Comparison of ENCODE assay signal across 8 mouse cellular contexts in genomic region chr13:71962661-71963355, GRCm38 (mm10). TPM values are rescaled to one million over a fixed set of nuclear protein-coding genes. Genes with fewer than 3 reads are reported as not detected.
DNase-seq lines count a peak whose midpoint lies in the region; ATAC-seq and TF ChIP-seq lines count a peak whose summit lies in the region.
"Had no signal": no experiment of that assay in that cellular context is flagged by ENCODE, and none has a peak within 500 bp of the region (broad histone marks: within the 10 kb centered on the region; RNA-seq: fewer than 3 reads in every experiment).

No protein-coding gene starts in this region.

- peak overlapping the region; percentile 47 to 62; a peak in 3 of 4 replicates for H3K4me3 ChIP-seq in ES-E14 (ENCODE audit: insufficient read depth in 1 of 2, low read depth in 1 of 2, low read length in 2 of 2, poor library complexity in 1 of 2, severe bottlenecking in 1 of 2)
- peak overlapping the region; percentile 57 for H3K4me3 ChIP-seq in heart, embryonic 12.5 days
- peak overlapping the region; percentile 45 for H3K4me3 ChIP-seq in liver, embryonic 11.5 days (ENCODE audit: low read depth, low read length)
- peak overlapping the region; percentile 50 for H3K4me3 ChIP-seq in stomach, postnatal 0 days (ENCODE audit: low read depth, low read length)

- H3K9ac ChIP-seq in ES-E14 (ENCODE audit: insufficient read depth, low read depth, low read length, poor library complexity, severe bottlenecking) = peak overlapping the region; percentile 58; the same call in 1 of the 2 replicates
- peak overlapping the region; percentile 70 for H3K9ac ChIP-seq in heart, embryonic 12.5 days
- H3K9ac ChIP-seq in liver, embryonic 11.5 days (ENCODE audit: low read depth, low read length) = no peak overlapping the region
- peak overlapping the region; percentile 54 for H3K9ac ChIP-seq in stomach, postnatal 0 days (ENCODE audit: low read length)

- no peak for TF ChIP-seq EP300 in stomach, postnatal 0 days (optimal IDR thresholded peaks at IDR 0.05)

- no peak for TF ChIP-seq CTCF in stomach, postnatal 0 days (IDR thresholded peaks at IDR 0.05; ENCODE audit: low read depth)

- in situ Hi-C loops in ES-E14 (cut with MboI; ENCODE audit: low sequenced_read_pairs in 2 of 2, unreplicated experiment in 2 of 2) = loop anchor here (5.0 to 25.0 kb wide), 3 partner anchors 664 to 1302 kb away; partner anchors contain the start of genes Irx4 (in 2 of the 2) and Irx2 (in 1 of the 2)

- WGBS in heart, embryonic 12.5 days = under 1% methylated on average over 55 of the region's 55 CpGs
- 1% methylated on average over 55 of the region's 55 CpGs for WGBS in liver, embryonic 11.5 days
- WGBS in stomach, postnatal 0 days = under 1% methylated on average over 50 of the region's 55 CpGs

- no peaks in the 10 kb centered on the region for H3K36me3 ChIP-seq in ES-E14 (ENCODE audit: control insufficient read depth, insufficient read depth, low read length, poor library complexity, severe bottlenecking)
- H3K36me3 ChIP-seq in heart, embryonic 12.5 days = no peaks in the 10 kb centered on the region
- H3K36me3 ChIP-seq in liver, embryonic 11.5 days (ENCODE audit: control insufficient read depth, insufficient read depth, low read length) = no peaks in the 10 kb centered on the region
- no peaks in the 10 kb centered on the region for H3K36me3 ChIP-seq in stomach, postnatal 0 days (ENCODE audit: control insufficient read depth, insufficient read depth, low read length)

- no peak overlapping the region for H3K27ac ChIP-seq in ES-E14 (ENCODE audit: insufficient read depth, low read depth, low read length, poor library complexity, severe bottlenecking)
- peak overlapping the region; percentile 83 for H3K27ac ChIP-seq in heart, embryonic 12.5 days (ENCODE audit: poor library complexity, severe bottlenecking)
- H3K27ac ChIP-seq in liver, embryonic 11.5 days (ENCODE audit: low read depth, low read length) = no peak overlapping the region
- H3K27ac ChIP-seq in stomach, postnatal 0 days (replicated peaks) = no peak overlapping the region

- no peaks in the 10 kb centered on the region for H3K9me3 ChIP-seq in ES-E14 (ENCODE audit: control insufficient read depth, insufficient read depth, low read depth, low read length)
- H3K9me3 ChIP-seq in heart, embryonic 12.5 days (replicated peaks) = no peaks in the 10 kb centered on the region
- H3K9me3 ChIP-seq in liver, embryonic 11.5 days (ENCODE audit: control insufficient read depth, low read length) = no peaks in the 10 kb centered on the region
- no peaks in the 10 kb centered on the region for H3K9me3 ChIP-seq in stomach, postnatal 0 days (ENCODE audit: control insufficient read depth, low read length)

- peaks cover 63% of the 10 kb centered on the region for H3K27me3 ChIP-seq in heart, embryonic 12.5 days (replicated peaks)
- peaks cover 100% of the 10 kb centered on the region for H3K27me3 ChIP-seq in liver, embryonic 11.5 days (replicated peaks; ENCODE audit: control insufficient read depth, insufficient read depth, low read length)
- H3K27me3 ChIP-seq in stomach, postnatal 0 days (ENCODE audit: control insufficient read depth, insufficient read depth, low read length) = peaks cover 50% of the 10 kb centered on the region

- DNase-seq in 3T3-L1 (ENCODE audit: low read depth, low spot score) = peak; percentile 62
- DNase-seq in ES-E14 (ENCODE audit: low read depth, low spot score) = no peak
- peak; percentile 58 for DNase-seq in liver, embryonic 11.5 days (ENCODE audit: low spot score)
- DNase-seq in stomach, postnatal 0 days (ENCODE audit: low spot score) = peak; percentile 20
- no peak for DNase-seq in right cerebral cortex, postnatal 4 days
- no peak for DNase-seq in spleen, postnatal 4 days (ENCODE audit: low spot score in 2 of 2)

- H3K4me1 ChIP-seq in ES-E14 (ENCODE audit: control insufficient read depth in 2 of 2, insufficient read depth in 2 of 2, low read length in 2 of 2, poor library complexity in 1 of 2) = peaks cover 0 to 3% of the 10 kb centered on the region in 2 experiments; a peak in 1 of 4 replicates
- H3K4me1 ChIP-seq in heart, embryonic 12.5 days (replicated peaks) = peaks cover 26% of the 10 kb centered on the region
- H3K4me1 ChIP-seq in liver, embryonic 11.5 days (replicated peaks; ENCODE audit: control insufficient read depth, insufficient read depth, low read length) = no peaks in the 10 kb centered on the region; the same call in 1 of the 2 replicates
- H3K4me1 ChIP-seq in stomach, postnatal 0 days (replicated peaks; ENCODE audit: control insufficient read depth, insufficient read depth) = no peaks in the 10 kb centered on the region

- peak; percentile 36 for ATAC-seq in heart, embryonic 12.5 days (ENCODE audit: insufficient number of reproducible peaks, low FRiP score)
- no peak for ATAC-seq in liver, embryonic 11.5 days (replicated peaks; ENCODE audit: low FRiP score)
- peak; percentile 20; the same call in 1 of the 2 replicates for ATAC-seq in stomach, postnatal 0 days (ENCODE audit: low FRiP score, low TSS enrichment)

- peak overlapping the region; percentile 84 for H3K4me2 ChIP-seq in heart, embryonic 12.5 days
- H3K4me2 ChIP-seq in liver, embryonic 11.5 days = peak overlapping the region; percentile 65
- H3K4me2 ChIP-seq in stomach, postnatal 0 days (replicated peaks; ENCODE audit: low read depth) = peak overlapping the region; percentile 55

TF ChIP-seq in ES-E14, 5 proteins besides CTCF, POLR2A, EP300 and RAD21:
- TF ChIP-seq ZC3H11A (IDR thresholded peaks at IDR 0.05; ENCODE audit: borderline replicate concordance, low read depth, low read length) = no peak
- TF ChIP-seq ZNF384 (IDR thresholded peaks at IDR 0.05; ENCODE audit: low read depth, low read length) = no peak
- no peak for TF ChIP-seq MAFK (IDR thresholded peaks at IDR 0.05; ENCODE audit: insufficient read depth, low read depth, low read length)
- TF ChIP-seq HCFC1 (IDR thresholded peaks at IDR 0.05; ENCODE audit: borderline replicate concordance, insufficient read depth, low read length) = no peak
- no peak for TF ChIP-seq CHD2 (IDR thresholded peaks at IDR 0.05; ENCODE audit: low read depth, low read length)
TF ChIP-seq in ES-E14: peak in this region for 0.

RNA-seq across cellular contexts. Expression of gene Irx1, which starts 0.7 kb away (rescaled TPM):
- 1.5 and 5.5 TPM in 2 replicates for total RNA-seq in ES-E14 (2012; rRNA removed)
- 2.7 and 3.1 TPM in 2 replicates for polyA plus RNA-seq in heart, embryonic 12.5 days (2016; fragmentation: Nextera tagmentation; extraction: Ambion mirVana)
- polyA plus RNA-seq in liver, embryonic 11.5 days (2014; fragmentation: Nextera tagmentation; extraction: Ambion mirVana) = 0.08 and 0.10 TPM in 2 replicates
- polyA plus RNA-seq in stomach, postnatal 0 days (2015; fragmentation: Nextera tagmentation; extraction: Ambion mirVana) = 0.76 and 0.84 TPM in 2 replicates
- total RNA-seq: common myeloid progenitor, adult 5-6 weeks had no signal

Comparison
In these comparisons a context has a peak if more than half of its experiments do, and no peak if none do; other contexts are left out.
1. DNase-seq: peak in 3T3-L1 (single experiment), liver, embryonic 11.5 days (single experiment) and stomach, postnatal 0 days (single experiment); none in ES-E14 (single experiment), right cerebral cortex, postnatal 4 days (single experiment) and spleen, postnatal 4 days (0 of 2).
2. Peak in every context shown above with its lines, with median percentiles within 50 percentile points of each other: H3K4me3 ChIP-seq and H3K4me2 ChIP-seq.